In the genomic region with DNA sequence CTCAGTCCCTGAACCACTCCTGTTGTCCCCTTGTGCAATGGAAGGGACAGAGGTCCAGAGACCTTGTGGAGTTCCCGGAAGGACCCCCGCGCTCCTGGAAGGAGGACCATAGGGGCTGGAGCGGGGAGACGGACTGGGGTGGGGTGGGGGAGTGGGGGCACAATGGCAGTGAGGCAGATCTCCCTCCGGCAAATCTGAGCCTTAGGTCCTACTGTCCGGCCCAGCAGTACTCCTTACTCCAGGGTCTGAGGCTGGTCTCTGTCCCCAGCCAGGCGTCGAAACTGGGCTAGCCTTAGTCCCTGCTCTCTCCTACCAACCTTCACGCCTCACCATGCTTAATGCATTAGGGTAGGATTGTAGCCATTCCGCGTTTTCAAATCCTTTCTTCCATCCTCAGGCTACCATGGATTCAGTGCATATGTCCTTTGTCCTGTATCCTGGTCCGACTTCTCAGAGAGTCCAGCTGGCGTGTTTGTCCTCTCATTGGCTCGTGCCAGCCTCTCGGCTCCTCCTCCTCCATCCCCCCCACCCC, we compare ENCODE assay signal across 8 mouse cellular contexts. TPM values are rescaled to one million over a fixed set of nuclear protein-coding genes. Genes with fewer than 3 reads are reported as not detected.
DNase-seq lines count a peak whose midpoint lies in the region; ATAC-seq and TF ChIP-seq lines count a peak whose summit lies in the region.

No protein-coding gene starts in this region.

- H3K36me3 ChIP-seq in spleen, adult 2 months (ENCODE audit: control insufficient read depth, insufficient read depth, low read length), result no peaks in the 10 kb centered on the region
- no peaks in the 10 kb centered on the region for H3K36me3 ChIP-seq in heart, adult 2 months (ENCODE audit: control insufficient read depth, insufficient read depth, low read length)
- H3K36me3 ChIP-seq in kidney, adult 2 months (ENCODE audit: control insufficient read depth, insufficient read depth, low read length), result no peaks in the 10 kb centered on the region
- no peaks in the 10 kb centered on the region for H3K36me3 ChIP-seq in liver, embryonic 12.5 days
- H3K36me3 ChIP-seq in neural tube, embryonic 12.5 days, result no peaks in the 10 kb centered on the region

- H3K27ac ChIP-seq in spleen, adult 2 months (ENCODE audit: insufficient read depth, low read length), result peak overlapping the region; percentile 88
- peak overlapping the region; percentile 90 for H3K27ac ChIP-seq in heart, adult 2 months
- H3K27ac ChIP-seq in kidney, adult 2 months (ENCODE audit: insufficient read depth, low read depth, low read length), result peak overlapping the region; percentile 90
- peak overlapping the region; percentile 70 for H3K27ac ChIP-seq in liver, embryonic 12.5 days
- H3K27ac ChIP-seq in neural tube, embryonic 12.5 days, result peak overlapping the region; percentile 85

- 6% methylated on average over 16 of the region's 16 CpGs for whole genome bisulfite sequencing in spleen, adult 2 months
- under 1% methylated on average over 16 of the region's 16 CpGs for WGBS in heart, adult 2 months
- 3% methylated on average over 16 of the region's 16 CpGs for WGBS in kidney, adult 2 months
- WGBS in liver, embryonic 12.5 days (ENCODE audit: insufficient replicate concordance), result 8% methylated on average over 16 of the region's 16 CpGs
- WGBS in neural tube, embryonic 12.5 days, result under 1% methylated on average over 16 of the region's 16 CpGs

- H3K4me1 ChIP-seq in spleen, adult 2 months (ENCODE audit: control insufficient read depth, insufficient read depth, insufficient read length), result peaks cover 3% of the 10 kb centered on the region; the same call in 1 of the 2 replicates
- H3K4me1 ChIP-seq in heart, adult 2 months (ENCODE audit: control insufficient read depth, insufficient read depth, low read length), result peaks cover 2% of the 10 kb centered on the region; the same call in 1 of the 2 replicates
- H3K4me1 ChIP-seq in kidney, adult 2 months (ENCODE audit: control insufficient read depth, insufficient read depth, low read length), result no peaks in the 10 kb centered on the region
- peaks cover 27% of the 10 kb centered on the region for H3K4me1 ChIP-seq in liver, embryonic 12.5 days
- no peaks in the 10 kb centered on the region for H3K4me1 ChIP-seq in neural tube, embryonic 12.5 days

- no peaks in the 10 kb centered on the region for H3K27me3 ChIP-seq in spleen, adult 2 months (ENCODE audit: control insufficient read depth, insufficient read depth, low read length)
- H3K27me3 ChIP-seq in heart, adult 2 months (ENCODE audit: control insufficient read depth, insufficient read depth, low read length), result no peaks in the 10 kb centered on the region
- no peaks in the 10 kb centered on the region for H3K27me3 ChIP-seq in kidney, adult 2 months (replicated peaks; ENCODE audit: control insufficient read depth, insufficient read depth, low read length)
- peaks cover 23% of the 10 kb centered on the region for H3K27me3 ChIP-seq in liver, embryonic 12.5 days (replicated peaks)
- H3K27me3 ChIP-seq in neural tube, embryonic 12.5 days (replicated peaks), result no peaks in the 10 kb centered on the region

- no peak for TF ChIP-seq EP300 in heart, adult 2 months (IDR thresholded peaks at IDR 0.05; ENCODE audit: insufficient read depth, low read depth, low read length)

- peak; percentile 48 for ATAC-seq in liver, embryonic 12.5 days
- peak; percentile 88 for ATAC-seq in neural tube, embryonic 12.5 days (ENCODE audit: low FRiP score, low read depth)
- ATAC-seq in granulocyte monocyte progenitor cell, adult 5-6 weeks (replicated peaks; ENCODE audit: poor library complexity, severe bottlenecking), result no peak

- no peaks in the 10 kb centered on the region for H3K9me3 ChIP-seq in liver, embryonic 12.5 days (replicated peaks)
- H3K9me3 ChIP-seq in neural tube, embryonic 12.5 days, result no peaks in the 10 kb centered on the region

- intact Hi-C loops in heart, adult 2 months (cut with DNase I), result loop anchor here (1.0 to 10.0 kb wide), 4 partner anchors 93 to 359 kb away; partner anchors contain the start of genes Dcaf6, Mpc2 and Pou2f1

- H3K79me2 ChIP-seq in heart, adult 2 months (replicated peaks; ENCODE audit: control insufficient read depth, insufficient read depth, low read length), result no peaks in the 10 kb centered on the region

- TF ChIP-seq CTCF in spleen, adult 2 months (IDR thresholded peaks at IDR 0.05; ENCODE audit: extremely low read depth, insufficient read depth, insufficient read length, insufficient replicate concordance), result no peak
- no peak for TF ChIP-seq CTCF in heart, adult 2 months (IDR thresholded peaks at IDR 0.05)
- TF ChIP-seq CTCF in kidney, adult 2 months (conservative IDR thresholded peaks at IDR 0.05; ENCODE audit: insufficient read depth, insufficient read length, low read depth, low read length), result no peak

- no peak for TF ChIP-seq POLR2A in spleen, adult 2 months (IDR thresholded peaks at IDR 0.05; ENCODE audit: low read depth, low read length)
- TF ChIP-seq POLR2A in heart, adult 2 months (IDR thresholded peaks at IDR 0.05; ENCODE audit: insufficient read depth, low read depth, low read length), result peak; percentile 70
- TF ChIP-seq POLR2A in kidney, adult 2 months (IDR thresholded peaks at IDR 0.05; ENCODE audit: low read depth, low read length), result no peak

- peak overlapping the region; percentile 98 for H3K4me3 ChIP-seq in spleen, adult 2 months (ENCODE audit: extremely low read depth, insufficient read depth, insufficient read length)
- peak overlapping the region; percentile 77 for H3K4me3 ChIP-seq in heart, adult 2 months
- peak overlapping the region; percentile 97 for H3K4me3 ChIP-seq in kidney, adult 2 months (ENCODE audit: insufficient read depth, low read depth, low read length)
- H3K4me3 ChIP-seq in liver, embryonic 12.5 days, result peak overlapping the region; percentile 78
- H3K4me3 ChIP-seq in neural tube, embryonic 12.5 days, result peak overlapping the region; percentile 79

- H3K9ac ChIP-seq in heart, adult 2 months (ENCODE audit: low read depth, low read length), result peak overlapping the region; percentile 88
- peak overlapping the region; percentile 79 for H3K9ac ChIP-seq in liver, embryonic 12.5 days
- H3K9ac ChIP-seq in neural tube, embryonic 12.5 days, result peak overlapping the region; percentile 86

- H3K4me2 ChIP-seq in liver, embryonic 12.5 days, result peak overlapping the region; percentile 95
- peak overlapping the region; percentile 63 for H3K4me2 ChIP-seq in neural tube, embryonic 12.5 days (replicated peaks)

- DNase-seq in spleen, adult 2 months (ENCODE audit: low read depth in 1 of 2, low spot score in 2 of 2), result no peak
- no peak for DNase-seq in spleen, adult 18-20 months
- peak; percentile 89 for DNase-seq in embryo, embryonic 10.5 days (ENCODE audit: low spot score)
- peak; percentile 61 to 68 for DNase-seq in heart, adult 2 months
- peak; percentile 76 for DNase-seq in kidney, adult 2 months

RNA-seq across cellular contexts. Expression of gene Mpzl1, which starts 8.5 kb away (rescaled TPM):
- 15.3 and 15.9 TPM in 2 replicates for polyA plus RNA-seq in spleen, adult 2 months (2012; rRNA removed)
- 10 to 100 TPM; 15.1 to 19.7 TPM for total RNA-seq in heart, adult 2 months (2021)
- 18.3 and 25.6 TPM in 2 replicates for polyA plus RNA-seq in heart, adult 2 months (2012; rRNA removed)
- polyA plus RNA-seq in kidney, adult 2 months (2012; rRNA removed), result 38.6 and 42.0 TPM in 2 replicates
- 49.3 and 50.3 TPM in 2 replicates for polyA plus RNA-seq in liver, embryonic 12.5 days (2016; fragmentation: Nextera tagmentation; extraction: Ambion mirVana)
- polyA plus RNA-seq in neural tube, embryonic 12.5 days (2016; fragmentation: Nextera tagmentation; extraction: Ambion mirVana), result 140 and 147 TPM in 2 replicates
- 0.98 and 20.5 TPM in 2 replicates for total RNA-seq in granulocyte monocyte progenitor cell, adult 5-6 weeks (2014; fragmentation: Nextera tagmentation)
- total RNA-seq in granulocyte monocyte progenitor cell, adult 5-6 weeks (2017), result 0.41 and 0.73 TPM in 2 replicates

Comparison
In these comparisons a context has a peak if more than half of its experiments do, and no peak if none do; other contexts are left out.
1. DNase-seq: peak in embryo, embryonic 10.5 days (single experiment), heart, adult 2 months (2 of 2) and kidney, adult 2 months (single experiment); none in spleen, adult 2 months (0 of 2) and spleen, adult 18-20 months (0 of 2).
2. Peak in every context shown above with its lines, with median percentiles within 50 percentile points of each other: H3K27ac ChIP-seq, H3K4me3 ChIP-seq and H3K9ac ChIP-seq.